Mouse (Mus musculus) forebrain, embryonic 16.5 days (tissue): ENCODE results near the gene Zfp958. TPM values are rescaled to one million over a fixed set of nuclear protein-coding genes. Genes with fewer than 3 reads are reported as not detected.

ENCODE experiments used
- ATAC-seq: fragments of 200-750 bp; cut with Nextera tagmentation; 2 replicates; pipeline ENCODE4 v1.8.0; 2017; ENCODE audit warnings: mild to moderate bottlenecking, moderate library complexity
- H3K27ac ChIP-seq: fragments of 300-500 bp; sonication (generic); 2 replicates; pipeline ENCODE4 v1.5.1; 2014; ENCODE audit warnings: low read length, control low read depth
- H3K27me3 ChIP-seq: fragments of 300-500 bp; sonication (generic); replicated peaks from 2 replicates; pipeline ENCODE4 v1.6.1; 2014; ENCODE audit warnings: low read length; ENCODE audit not compliant: control insufficient read depth, insufficient read depth
- H3K36me3 ChIP-seq: fragments of 300-500 bp; sonication (generic); 2 replicates; pipeline ENCODE4 v1.6.1; 2014; ENCODE audit not compliant: control insufficient read depth, insufficient read depth
- H3K4me1 ChIP-seq: fragments of 300-500 bp; sonication (generic); replicated peaks from 2 replicates; pipeline ENCODE4 v1.6.1; 2014; ENCODE audit warnings: low read length; ENCODE audit not compliant: control insufficient read depth, insufficient read depth
- H3K4me2 ChIP-seq: fragments of 300-500 bp; sonication (generic); 2 replicates; pipeline ENCODE4 v1.6.1; 2014; ENCODE audit warnings: mild to moderate bottlenecking, low read length, control low read depth
- H3K4me3 ChIP-seq: fragments of 300-500 bp; sonication (generic); replicated peaks from 2 replicates; pipeline ENCODE4 v1.5.1; 2014; ENCODE audit warnings: mild to moderate bottlenecking, low read length, control low read depth
- H3K9ac ChIP-seq: fragments of 300-500 bp; sonication (generic); replicated peaks from 2 replicates; pipeline ENCODE4 v1.6.1; 2014; ENCODE audit warnings: low read depth, low read length, control low read depth
- H3K9me3 ChIP-seq: fragments of 300-500 bp; sonication (generic); 2 replicates; pipeline ENCODE4 v1.6.1; 2016; ENCODE audit warnings: low read length; ENCODE audit not compliant: control insufficient read depth
- WGBS: fragments of 180-500 bp; shearing (Covaris S2); extraction: QIAGEN DNeasy Blood & Tissue Kit; methylation state at CpG from one replicate; pipeline ENCODE4 v1.1.7; 2014; 5-methylcytosine and 5-hydroxymethylcytosine counted together
- polyA plus RNA-seq: library from polyadenylated mRNA; unstranded; fragments of >200 nt; fragmentation: Nextera tagmentation; extraction: Ambion mirVana; gene quantifications from 2 replicates; pipeline ENCODE4 v1.2.1, GENCODE M21; 2015

The Zfp958 gene
- polyA plus RNA-seq, 1 experiment from 2014 or later: 19.3 TPM

DNA sequence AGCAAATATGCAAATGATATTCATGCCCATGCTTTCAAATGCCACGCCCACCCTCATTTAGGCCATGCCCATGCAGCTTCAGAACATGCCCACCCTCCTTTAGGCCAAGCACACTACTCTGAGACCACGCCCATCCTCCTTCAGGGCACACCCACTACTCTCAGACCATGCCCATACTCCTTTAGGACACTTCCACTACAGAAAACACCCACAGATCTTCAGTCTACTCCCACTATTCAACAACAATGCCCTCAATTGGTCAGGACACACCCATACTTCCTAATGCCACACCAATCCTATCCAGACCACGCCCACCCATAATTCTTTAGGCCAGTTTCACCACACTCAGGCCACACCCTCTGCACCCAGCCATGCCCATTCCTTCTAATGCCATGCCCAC lies 66.8 kb downstream of the Zfp958 start:
- no peaks in the 10 kb centered on the region for H3K9me3 ChIP-seq
- H3K9ac ChIP-seq: no peak overlapping the region
- peaks cover 5% of the 10 kb centered on the region for H3K4me1 ChIP-seq
- H3K4me2 ChIP-seq: no peak overlapping the region
- no peaks in the 10 kb centered on the region for H3K27me3 ChIP-seq
- no peak overlapping the region for H3K27ac ChIP-seq
- no peak for ATAC-seq
- H3K36me3 ChIP-seq: no peaks in the 10 kb centered on the region
- no peak overlapping the region for H3K4me3 ChIP-seq
- WGBS: 93% methylated on average over 3 of the region's 3 CpGs

Other genes starting within 250 kb of the Zfp958 start
- gene Cers4, start 120.1 kb upstream of the Zfp958 start, polyA plus RNA-seq: 35.7 and 43.9 TPM in 2 replicates
- gene Shcbp1, start 166.4 kb downstream of the Zfp958 start, polyA plus RNA-seq: 25.4 and 26.0 TPM in 2 replicates